Mouse (Mus musculus): ENCODE measurements around the gene Atox1. TPM values are rescaled to one million over a fixed set of nuclear protein-coding genes. Genes with fewer than 3 reads are reported as not detected.

Atox1 gene
- total and polyA plus RNA-seq, 3 experiments = 258 to 365 TPM; not detected in 1

DNA sequence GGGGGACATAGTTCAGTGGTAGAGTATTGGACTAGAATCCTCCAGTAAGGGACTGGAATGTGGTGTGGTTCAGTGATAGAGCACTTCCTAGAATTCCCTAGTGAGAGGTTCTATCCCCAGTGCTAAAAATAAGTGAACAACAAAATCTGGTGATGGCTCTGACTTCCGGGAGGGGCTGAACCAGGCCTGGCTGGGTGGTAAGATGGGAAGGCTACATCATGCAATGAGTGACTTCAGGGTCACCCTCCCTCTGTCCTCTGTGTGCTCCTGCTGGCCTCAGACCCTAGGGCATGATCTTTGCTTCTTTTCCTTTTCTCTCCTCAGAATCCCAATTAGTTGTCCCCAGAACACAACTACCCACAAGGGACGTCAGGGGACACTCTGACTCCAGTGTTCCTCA is 64.0 kb downstream of the Atox1 start:
- H3K36me3 ChIP-seq (ENCODE audit: control insufficient read depth in 1 of 2, insufficient read depth in 2 of 2, low read length in 2 of 2) = no peaks in the 10 kb centered on the region

More for the DNA sequence above, 64.0 kb downstream of the Atox1 start:
- DNase-seq (ENCODE audit: low read depth, low spot score) = no peak
- Histone ChIP-seq H3K4me3 (ENCODE audit: control insufficient read depth in 1 of 2, insufficient read depth in 1 of 2, low read depth in 2 of 2, low read length in 2 of 2) (no peak overlapping the region), H3K79me2 (ENCODE audit: control insufficient read depth, insufficient read depth, low read length, poor library complexity) (no peaks in the 10 kb centered on the region), H3K4me1 (ENCODE audit: control insufficient read depth in 1 of 2, insufficient read depth in 2 of 2, low read length in 2 of 2) (no peaks in the 10 kb centered on the region), H3K9ac (ENCODE audit: control insufficient read depth, low read depth, low read length, poor library complexity, severe bottlenecking) (no peak overlapping the region), H3K27ac (ENCODE audit: control insufficient read depth, low read depth, low read length) (no peak overlapping the region), H3K27me3 (ENCODE audit: control insufficient read depth in 1 of 2, insufficient read depth in 2 of 2, low read length in 2 of 2) (peaks cover 0 to 5% of the 10 kb centered on the region in 2 experiments; a peak in 2 of 4 replicates), H3K9me3 (replicated peaks; ENCODE audit: insufficient read depth, low read length) (no peaks in the 10 kb centered on the region)
- TF ChIP-seq ZC3H11A (IDR thresholded peaks at IDR 0.05; ENCODE audit: low read depth, low read length) = no peak
- no peak for TF ChIP-seq ETS1 (IDR thresholded peaks at IDR 0.05; ENCODE audit: low read depth, low read length)
- TF ChIP-seq RAD21 (IDR thresholded peaks at IDR 0.05; ENCODE audit: low read depth, low read length) = no peak
- no peak for TF ChIP-seq MYC (IDR thresholded peaks at IDR 0.05; ENCODE audit: low read depth, low read length)
- TF ChIP-seq CHD1 (IDR thresholded peaks at IDR 0.05; ENCODE audit: low read depth, low read length) = no peak
- no peak for TF ChIP-seq BHLHE40 (IDR thresholded peaks at IDR 0.05; ENCODE audit: borderline replicate concordance, low read depth, low read length)
- TF ChIP-seq ZKSCAN1 (IDR thresholded peaks at IDR 0.05; ENCODE audit: low read depth, low read length) = no peak
- no peak for TF ChIP-seq NRF1 (IDR thresholded peaks at IDR 0.05; ENCODE audit: insufficient read depth, low read depth, low read length, poor library complexity, severe bottlenecking)
- TF ChIP-seq USF1 (IDR thresholded peaks at IDR 0.05; ENCODE audit: low read depth, low read length) = no peak
- no peak for TF ChIP-seq CTCF (IDR thresholded peaks at IDR 0.05 in 2 of 3, conservative IDR thresholded peaks at IDR 0.05 in 1 of 3; ENCODE audit: control insufficient read depth in 1 of 3, insufficient read depth in 1 of 3, low read depth in 2 of 3, low read length in 3 of 3, poor library complexity in 1 of 3, severe bottlenecking in 1 of 3)
- TF ChIP-seq HCFC1 (IDR thresholded peaks at IDR 0.05; ENCODE audit: low read depth, low read length) = no peak
- TF ChIP-seq MAFK (IDR thresholded peaks at IDR 0.05; ENCODE audit: borderline replicate concordance, low read depth, low read length) = no peak
- TF ChIP-seq GABPA (IDR thresholded peaks at IDR 0.05; ENCODE audit: low read depth, low read length) = no peak

Other genes starting within 250 kb of the Atox1 start
- under 0.01 and 0.03 TPM in 2 replicates for gene Fat2, start 124.7 kb downstream of the Atox1 start, total RNA-seq (2012; rRNA removed)
- under 1 TPM in 1 of 2 experiments, not detected in 1; 0.01 TPM for gene Fat2, start 124.7 kb downstream of the Atox1 start, polyA plus RNA-seq (2012; ENCODE audit: insufficient read depth in 1 of 2, insufficient read length in 2 of 2, low read depth in 1 of 2, low replicate concordance in 2 of 2, missing spikeins in 1 of 2)
- gene Sparc, start 38.1 kb downstream of the Atox1 start, total RNA-seq (2012; rRNA removed) = not detected in 2 replicates
- not detected for gene Sparc, start 38.1 kb downstream of the Atox1 start, polyA plus RNA-seq (2012; ENCODE audit: insufficient read depth in 1 of 2, insufficient read length in 2 of 2, low read depth in 1 of 2, low replicate concordance in 2 of 2, missing spikeins in 1 of 2)
- gene G3bp1, start 8.4 kb upstream of the Atox1 start, total RNA-seq (2012; rRNA removed) = 314 TPM in 2 replicates
- gene G3bp1, start 8.4 kb upstream of the Atox1 start, polyA plus RNA-seq (2012; ENCODE audit: insufficient read depth in 1 of 2, insufficient read length in 2 of 2, low read depth in 1 of 2, low replicate concordance in 2 of 2, missing spikeins in 1 of 2) = 100 to 1,000 TPM; 129 to 246 TPM
- gene Glra1, start 147.0 kb upstream of the Atox1 start, total RNA-seq (2012; rRNA removed) = not detected in 2 replicates
- not detected for gene Glra1, start 147.0 kb upstream of the Atox1 start, polyA plus RNA-seq (2012; ENCODE audit: insufficient read depth in 1 of 2, insufficient read length in 2 of 2, low read depth in 1 of 2, low replicate concordance in 2 of 2, missing spikeins in 1 of 2)

All from MEL (cell line).